Mouse (Mus musculus) thymus, postnatal 4 days (tissue): ENCODE results near the gene Gm13103.
"Not testable (repeated sequence)": the region's sequence is repeated elsewhere in the genome, so short reads cannot be mapped to it uniquely, and the experiment has no call there.

Source experiments
- DNase-seq: peaks from one replicate; pipeline ENCODE4 v3.0.0; 2021

Gene Gm13103

GRCm38 (mm10) chr4:143846197-143846596 lies at the start of gene Gm13103:
TSS of gene Gm13103 (plus strand) at chr4:143846497.
- not testable (repeated sequence) for DNase-seq

DNA sequence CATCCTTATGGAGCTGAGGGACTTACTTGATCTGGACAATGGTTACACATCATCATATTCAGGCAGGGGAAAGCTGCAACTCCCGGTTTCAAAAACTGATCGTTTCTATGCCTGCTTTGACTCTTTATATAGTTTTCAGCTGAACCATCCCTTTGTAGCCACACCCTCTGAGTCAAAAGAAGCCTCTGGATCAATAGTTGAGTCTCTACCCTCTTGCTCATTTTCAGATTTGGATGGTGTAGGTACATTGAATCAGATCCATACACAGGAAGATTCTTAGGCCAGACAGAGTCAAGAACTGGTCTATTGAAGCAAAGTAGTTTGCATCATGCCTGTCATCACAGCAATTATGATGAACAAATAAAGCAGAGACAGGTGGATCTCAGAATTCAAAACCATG lies 30.3 kb upstream of the Gm13103 start, which contains the start of gene Gm13084:
Gene Gm13084, minus strand, starts transcription at position 101 of the 400 bp plus-strand sequence.
- no peak for DNase-seq

GRCm38 (mm10) chr4:143882371-143882770 lies 36.1 kb downstream of the Gm13103 start:
- not testable (repeated sequence) for DNase-seq

GRCm38 (mm10) chr4:143894406-143894805 lies 48.1 kb downstream of the Gm13103 start:
- not testable (repeated sequence) for DNase-seq

DNA sequence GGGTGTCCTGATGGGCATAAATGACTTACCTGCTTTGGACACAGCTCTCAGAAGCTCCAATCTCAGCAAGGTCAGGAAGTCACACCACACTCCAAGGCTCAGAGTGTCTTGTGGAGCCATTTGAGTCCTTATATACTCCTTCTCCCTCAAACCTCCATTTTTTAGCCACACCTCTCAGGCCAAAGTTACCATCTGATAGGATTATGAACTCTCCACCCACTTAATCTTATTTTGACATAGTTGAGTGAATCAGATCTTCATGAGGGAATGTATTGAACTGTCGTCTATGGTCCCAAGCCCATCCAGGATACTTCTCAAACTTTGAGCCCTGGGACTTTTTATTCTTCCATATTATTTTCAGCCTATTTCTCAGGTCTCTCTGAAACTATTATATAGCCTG lies 54.0 kb downstream of the Gm13103 start, which contains the start of gene Pramef6:
Gene Pramef6, minus strand, starts transcription at position 101 of the 400 bp plus-strand sequence.
- not testable (repeated sequence) for DNase-seq
